Mouse (Mus musculus): ENCODE results near the gene Defb26.

DNA sequence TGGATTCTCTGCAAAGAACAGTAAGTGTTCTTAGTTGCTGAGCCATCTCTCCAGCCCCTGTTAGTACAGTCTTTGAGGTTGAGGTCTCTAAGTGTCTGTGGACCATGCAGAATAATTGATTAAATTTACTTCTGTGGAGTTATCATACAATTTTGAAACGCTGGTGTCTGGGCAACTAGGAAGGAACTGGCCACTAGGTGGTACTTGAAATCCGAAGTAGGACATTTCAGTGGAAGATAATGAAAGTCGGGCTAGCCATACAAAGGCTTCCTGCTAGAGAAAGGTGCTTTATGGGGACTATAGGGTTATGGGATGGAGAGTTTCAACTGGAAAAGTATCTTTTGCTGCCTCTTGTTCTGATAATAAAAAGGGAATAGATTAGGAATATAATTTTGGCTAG lies 39.1 kb downstream of the Defb26 start:
- TF ChIP-seq CTCF (IDR thresholded peaks at IDR 0.05; ENCODE audit: extremely low read depth, insufficient read length, insufficient replicate concordance, low read depth, low read length) (no peak), POLR2A (IDR thresholded peaks at IDR 0.05; ENCODE audit: low read depth, low read length) (no peak)
